Comparison of ENCODE assay signal across 27 mouse cellular contexts in the genomic region with DNA sequence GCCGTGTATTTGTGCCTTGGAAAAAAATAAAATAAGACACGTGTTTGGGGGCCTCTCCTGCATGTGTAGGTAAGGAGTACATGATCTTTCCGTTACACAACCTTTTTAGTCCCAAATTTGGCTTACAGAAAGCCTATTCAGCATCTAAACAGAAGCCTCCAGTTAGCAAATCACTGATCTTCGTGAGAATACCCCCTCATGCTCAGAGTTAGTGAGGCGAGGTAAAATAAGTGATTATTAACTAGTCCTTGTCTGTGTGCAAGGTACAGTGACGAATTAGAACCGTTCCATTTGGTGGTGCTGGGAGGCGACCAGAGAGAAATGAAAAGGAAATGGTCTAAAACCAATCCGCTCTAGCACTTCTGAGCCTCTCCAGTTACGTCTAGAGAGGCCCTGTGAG.
DNase-seq lines count a peak whose midpoint lies in the region; ATAC-seq lines count a peak whose summit lies in the region.
"Had no signal": no experiment of that assay in that cellular context is flagged by ENCODE, and none has a peak within 500 bp of the region (broad histone marks: within the 10 kb centered on the region; RNA-seq: fewer than 3 reads in every experiment).

No protein-coding gene starts in this region.

- H3K4me1 ChIP-seq in hindbrain, embryonic 14.5 days (replicated peaks; ENCODE audit: control insufficient read depth, insufficient read depth, low read length), result peaks cover 22% of the 10 kb centered on the region
- peaks cover 10% of the 10 kb centered on the region; the same call in 1 of the 2 replicates for H3K4me1 ChIP-seq in hindbrain, embryonic 10.5 days (replicated peaks)
- peaks cover 28% of the 10 kb centered on the region for H3K4me1 ChIP-seq in midbrain, embryonic 12.5 days
- peaks cover 36% of the 10 kb centered on the region for H3K4me1 ChIP-seq in midbrain, embryonic 13.5 days (replicated peaks)
- H3K4me1 ChIP-seq in kidney, embryonic 16.5 days (ENCODE audit: insufficient read depth, low read length), result peaks cover 26% of the 10 kb centered on the region
- H3K4me1 ChIP-seq: heart, embryonic 13.5 days; neural tube, embryonic 12.5 days had no signal

- no peaks in the 10 kb centered on the region for H3K27me3 ChIP-seq in hindbrain, embryonic 14.5 days (ENCODE audit: control insufficient read depth, insufficient read depth, low read length)
- H3K27me3 ChIP-seq in hindbrain, embryonic 10.5 days (ENCODE audit: insufficient read depth, poor library complexity, severe bottlenecking), result no peaks in the 10 kb centered on the region
- no peaks in the 10 kb centered on the region for H3K27me3 ChIP-seq in midbrain, embryonic 12.5 days
- H3K27me3 ChIP-seq in midbrain, embryonic 13.5 days, result no peaks in the 10 kb centered on the region
- H3K27me3 ChIP-seq in kidney, embryonic 16.5 days (ENCODE audit: insufficient read depth, low read length), result no peaks in the 10 kb centered on the region
- H3K27me3 ChIP-seq: forebrain, embryonic 15.5 days; heart, embryonic 13.5 days; neural tube, embryonic 12.5 days had no signal

- H3K9me3 ChIP-seq in hindbrain, embryonic 14.5 days (ENCODE audit: control insufficient read depth, low read length), result no peaks in the 10 kb centered on the region
- H3K9me3 ChIP-seq in hindbrain, embryonic 10.5 days, result no peaks in the 10 kb centered on the region
- no peaks in the 10 kb centered on the region for H3K9me3 ChIP-seq in midbrain, embryonic 12.5 days
- H3K9me3 ChIP-seq in midbrain, embryonic 13.5 days, result no peaks in the 10 kb centered on the region
- H3K9me3 ChIP-seq in kidney, embryonic 16.5 days (ENCODE audit: low read length), result no peaks in the 10 kb centered on the region
- H3K9me3 ChIP-seq: forebrain, embryonic 15.5 days; heart, embryonic 13.5 days; neural tube, embryonic 12.5 days had no signal

- H3K27ac ChIP-seq in hindbrain, embryonic 14.5 days, result peak overlapping the region; percentile 46; the same call in 1 of the 2 replicates
- H3K27ac ChIP-seq in hindbrain, embryonic 10.5 days, result no peak overlapping the region
- H3K27ac ChIP-seq in midbrain, embryonic 12.5 days (replicated peaks), result peak overlapping the region; percentile 20; the same call in 1 of the 2 replicates
- H3K27ac ChIP-seq in midbrain, embryonic 13.5 days, result no peak overlapping the region
- H3K27ac ChIP-seq in kidney, embryonic 16.5 days (ENCODE audit: low read length), result peak overlapping the region; percentile 56; the same call in 1 of the 2 replicates
- H3K27ac ChIP-seq: forebrain, embryonic 15.5 days; gastrocnemius, adult 2 months; heart, embryonic 13.5 days; liver, embryonic 14.5 days; neural tube, embryonic 12.5 days had no signal

- no peak for ATAC-seq in hindbrain, embryonic 14.5 days (ENCODE audit: low FRiP score)
- no peak for ATAC-seq in midbrain, embryonic 12.5 days (ENCODE audit: low FRiP score, low read depth)
- no peak for ATAC-seq in midbrain, embryonic 13.5 days
- ATAC-seq in kidney, embryonic 16.5 days (ENCODE audit: low FRiP score, low TSS enrichment), result peak; percentile 77; the same call in 1 of the 2 replicates
- ATAC-seq: CD4-positive, CD25-positive, alpha-beta regulatory T cell, adult 4 months; forebrain, embryonic 15.5 days; intestine, embryonic 16.5 days; midbrain, embryonic 16.5 days had no signal

- DNase-seq in hindbrain, embryonic 14.5 days (ENCODE audit: low spot score), result no peak
- DNase-seq in hindbrain, embryonic 10.5 days (ENCODE audit: low spot score), result no peak
- DNase-seq in cerebellum, adult 9-10 months, result no peak
- DNase-seq in layer of hippocampus, postnatal 36 days, result no peak
- DNase-seq: adrenal gland, postnatal 36 days; cerebellum, adult 18-20 months; cerebellum, postnatal 14 days; gastrocnemius, adult 2 months; gastrocnemius, postnatal 36 days; heart, postnatal 10 days; layer of hippocampus, adult 9-11 months; liver; lung, adult 2 months; lung, postnatal 10 days; right cerebral cortex, postnatal 14 days; thymus, postnatal 4 days had no signal

- H3K36me3 ChIP-seq in hindbrain, embryonic 14.5 days (replicated peaks; ENCODE audit: control insufficient read depth, insufficient read depth), result no peaks in the 10 kb centered on the region
- H3K36me3 ChIP-seq in hindbrain, embryonic 10.5 days, result no peaks in the 10 kb centered on the region
- H3K36me3 ChIP-seq in midbrain, embryonic 12.5 days, result no peaks in the 10 kb centered on the region
- H3K36me3 ChIP-seq in midbrain, embryonic 13.5 days, result no peaks in the 10 kb centered on the region
- H3K36me3 ChIP-seq in kidney, embryonic 16.5 days (ENCODE audit: insufficient read depth, low read length), result no peaks in the 10 kb centered on the region
- H3K36me3 ChIP-seq: forebrain, embryonic 15.5 days; neural tube, embryonic 12.5 days had no signal

- WGBS in hindbrain, embryonic 14.5 days, result 55% methylated on average over 10 of the region's 10 CpGs
- WGBS in hindbrain, embryonic 10.5 days, result 77% methylated on average over 10 of the region's 10 CpGs
- WGBS in midbrain, embryonic 12.5 days, result 76% methylated on average over 10 of the region's 10 CpGs
- WGBS in midbrain, embryonic 13.5 days, result 74% methylated on average over 10 of the region's 10 CpGs
- WGBS in kidney, embryonic 16.5 days, result 47% methylated on average over 10 of the region's 10 CpGs

- H3K4me3 ChIP-seq in hindbrain, embryonic 14.5 days (replicated peaks; ENCODE audit: low read length), result no peak overlapping the region
- no peak overlapping the region for H3K4me3 ChIP-seq in hindbrain, embryonic 10.5 days
- H3K4me3 ChIP-seq in midbrain, embryonic 12.5 days, result no peak overlapping the region
- no peak overlapping the region for H3K4me3 ChIP-seq in midbrain, embryonic 13.5 days (replicated peaks)
- no peak overlapping the region for H3K4me3 ChIP-seq in kidney, embryonic 16.5 days (ENCODE audit: low read length)
- H3K4me3 ChIP-seq: erythroblast, embryonic 14.5 days; forebrain, embryonic 15.5 days; gastrocnemius, adult 2 months; heart, embryonic 13.5 days; neural tube, embryonic 12.5 days had no signal

- H3K9ac ChIP-seq in hindbrain, embryonic 14.5 days, result no peak overlapping the region
- H3K9ac ChIP-seq in midbrain, embryonic 12.5 days (replicated peaks), result no peak overlapping the region
- H3K9ac ChIP-seq in midbrain, embryonic 13.5 days (replicated peaks), result no peak overlapping the region
- H3K9ac ChIP-seq in kidney, embryonic 16.5 days (replicated peaks; ENCODE audit: low read length), result no peak overlapping the region
- H3K9ac ChIP-seq: forebrain, embryonic 15.5 days; heart, embryonic 13.5 days; liver, embryonic 14.5 days; neural tube, embryonic 12.5 days had no signal

- H3K4me2 ChIP-seq in hindbrain, embryonic 14.5 days (replicated peaks), result no peak overlapping the region
- H3K4me2 ChIP-seq in midbrain, embryonic 12.5 days (replicated peaks), result no peak overlapping the region
- H3K4me2 ChIP-seq in midbrain, embryonic 13.5 days (replicated peaks), result no peak overlapping the region
- no peak overlapping the region for H3K4me2 ChIP-seq in kidney, embryonic 16.5 days (replicated peaks; ENCODE audit: low read depth, low read length)
- H3K4me2 ChIP-seq: forebrain, embryonic 15.5 days; heart, embryonic 13.5 days; neural tube, embryonic 12.5 days had no signal

Comparison
In these comparisons a context has a peak if more than half of its experiments do, and no peak if none do; other contexts are left out.
1. H3K27ac ChIP-seq: peak in hindbrain, embryonic 14.5 days (single experiment), midbrain, embryonic 12.5 days (single experiment) and kidney, embryonic 16.5 days (single experiment); none in hindbrain, embryonic 10.5 days (single experiment) and midbrain, embryonic 13.5 days (single experiment).